Mouse (Mus musculus): ENCODE results near the gene Theg.

Gene Theg

GRCm38 (mm10) chr10:79594111-79594510 lies 7.0 kb upstream of the Theg start:
- DNase-seq: no peak

GRCm38 (mm10) chr10:79590702-79591101 lies 3.6 kb upstream of the Theg start:
- no peak for DNase-seq

DNA sequence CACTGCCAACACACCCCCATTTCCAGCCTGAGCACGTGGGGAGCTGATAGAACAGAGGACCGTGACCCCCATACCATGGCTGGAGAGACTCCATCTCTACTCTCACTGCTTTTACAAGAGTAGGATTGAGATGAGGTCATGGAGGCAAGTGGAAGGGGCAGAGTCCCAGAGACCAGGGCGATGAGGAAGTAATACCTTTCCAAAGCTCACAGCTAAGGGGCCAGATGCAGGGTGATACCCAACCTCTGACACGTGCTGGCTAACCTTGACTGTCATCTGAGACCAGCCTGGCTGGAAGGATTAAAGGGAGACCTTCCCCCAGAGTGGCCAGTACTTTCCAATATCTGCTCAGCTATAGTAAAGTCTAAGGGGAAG lies 608 bp upstream of the Theg start:
- no peak for DNase-seq

DNA sequence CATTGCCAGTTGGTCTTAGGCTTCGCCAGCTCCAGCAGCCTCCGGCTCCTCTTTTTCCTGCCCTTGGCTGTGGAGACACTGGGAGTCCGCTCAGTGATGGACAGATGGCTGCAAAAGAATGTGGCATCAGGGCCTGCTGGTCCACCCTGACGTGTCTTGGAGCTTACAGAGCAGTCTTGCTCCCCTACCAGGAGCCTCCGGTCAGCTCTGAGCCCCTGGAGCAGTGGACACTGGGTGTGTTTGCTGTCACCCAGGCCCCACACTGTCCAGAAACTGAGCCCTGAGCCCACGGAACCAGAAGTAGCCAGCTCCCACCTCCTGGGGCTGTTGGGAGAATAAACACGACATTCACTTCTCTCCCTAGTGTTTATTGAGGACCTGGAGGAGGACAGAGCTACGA lies 888 bp downstream of the Theg start:
- no peak for DNase-seq

DNA sequence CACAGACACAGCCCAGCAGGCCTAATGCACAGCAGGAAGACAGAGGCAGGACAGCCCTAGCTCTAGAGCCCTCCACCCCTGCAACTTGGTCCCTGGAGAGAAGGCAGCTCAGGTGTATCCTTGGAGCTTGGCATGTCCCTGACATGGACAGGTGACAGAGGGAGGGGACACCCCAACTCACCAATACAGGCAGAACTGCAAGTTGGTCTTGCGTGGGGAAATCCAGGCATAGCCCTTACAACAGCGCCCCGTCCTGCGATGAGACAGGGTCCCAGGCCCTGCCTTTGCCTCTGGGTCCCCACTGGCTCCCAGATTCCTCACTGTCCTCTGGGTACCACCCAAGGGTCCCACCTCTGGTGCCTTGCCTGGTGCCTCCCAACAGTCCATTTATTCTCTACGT lies 1.4 kb downstream of the Theg start:
- DNase-seq: no peak

DNA sequence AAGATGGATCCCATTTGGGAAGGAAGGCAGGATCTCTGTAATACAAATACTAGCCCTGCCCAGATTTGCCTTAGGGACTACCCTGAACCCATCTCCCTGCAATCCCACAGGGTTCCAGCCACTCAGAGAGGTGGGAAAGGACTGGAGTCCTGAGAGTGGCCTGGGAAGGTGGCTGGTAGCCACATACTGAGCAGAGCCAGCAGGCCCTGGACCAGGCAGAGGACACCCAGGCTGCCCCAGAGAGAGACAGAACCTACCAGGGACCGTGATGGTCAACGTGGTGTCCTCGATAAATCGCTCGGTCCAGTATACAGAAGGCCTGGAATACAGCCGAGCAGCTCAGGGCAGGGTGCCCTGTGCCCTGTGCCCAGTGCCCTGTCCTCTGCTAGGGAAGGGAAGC lies 2.0 kb downstream of the Theg start:
- DNase-seq: no peak

DNA sequence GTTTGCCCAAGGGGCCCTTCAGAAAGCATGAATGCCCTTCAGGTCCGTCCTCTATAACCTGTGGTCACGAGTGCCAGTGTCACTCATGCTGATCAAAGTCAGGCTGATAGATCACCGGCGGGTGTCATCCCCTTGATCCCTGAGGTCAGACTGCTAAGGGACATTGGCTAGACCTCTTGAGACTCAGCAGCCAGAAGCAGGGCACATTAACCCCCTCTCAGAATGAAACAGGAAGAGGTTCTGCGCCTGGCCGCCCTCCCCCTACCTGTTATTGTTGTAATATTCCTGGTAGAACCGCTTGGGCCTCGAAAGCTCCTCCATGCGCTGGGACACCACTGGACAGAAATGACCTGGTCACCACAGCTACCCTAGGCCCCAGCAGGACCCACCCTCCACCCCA lies 2.7 kb downstream of the Theg start:
- DNase-seq: no peak

GRCm38 (mm10) chr10:79584021-79584420 lies 3.1 kb downstream of the Theg start:
- no peak for DNase-seq

DNA sequence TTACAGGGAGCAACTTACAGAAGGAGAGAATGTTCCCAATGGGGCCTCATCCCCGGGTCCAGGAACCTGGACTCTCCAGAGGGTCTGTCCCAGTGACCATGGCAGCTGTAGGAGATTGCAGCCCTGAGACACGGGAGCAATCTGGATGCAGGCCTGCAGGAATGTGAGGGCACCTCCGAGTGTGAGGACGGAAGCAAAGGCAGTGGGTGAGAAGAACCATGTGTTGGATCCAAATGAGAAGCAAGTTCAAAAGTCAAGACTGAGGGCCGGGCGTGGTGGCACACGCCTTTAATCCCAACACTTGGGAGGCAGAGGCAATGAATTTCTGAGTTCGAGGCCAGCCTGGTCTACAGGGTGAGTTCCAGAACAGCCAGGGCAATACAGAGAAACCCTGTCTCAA lies 5.6 kb downstream of the Theg start:
- no peak for DNase-seq

- no peak for DNase-seq
These were observed 6.3 kb downstream of the Theg start for GRCm38 (mm10) chr10:79580811-79581210.

DNA sequence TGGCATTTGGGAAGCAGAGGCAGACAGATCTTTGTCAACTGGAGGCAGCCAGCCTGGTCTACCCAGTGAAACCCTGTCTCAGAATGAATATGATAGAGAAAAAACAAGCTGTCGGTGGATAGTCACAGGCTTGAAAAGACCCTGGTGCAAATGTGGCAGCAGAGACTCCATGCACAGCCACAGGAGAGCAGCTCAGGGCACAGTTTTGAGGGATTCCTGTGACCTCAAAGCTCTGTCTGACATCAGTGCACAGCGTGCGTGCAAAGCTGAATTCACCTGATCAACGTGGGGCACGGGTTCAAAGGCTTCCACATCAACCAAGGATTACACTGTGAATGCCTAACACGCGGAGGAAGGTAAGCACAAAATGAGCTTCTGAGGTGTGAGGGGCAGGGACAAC lies 6.8 kb downstream of the Theg start:
- DNase-seq: no peak

- no peak for DNase-seq
These were observed 7.3 kb downstream of the Theg start for GRCm38 (mm10) chr10:79579781-79580180.

DNA sequence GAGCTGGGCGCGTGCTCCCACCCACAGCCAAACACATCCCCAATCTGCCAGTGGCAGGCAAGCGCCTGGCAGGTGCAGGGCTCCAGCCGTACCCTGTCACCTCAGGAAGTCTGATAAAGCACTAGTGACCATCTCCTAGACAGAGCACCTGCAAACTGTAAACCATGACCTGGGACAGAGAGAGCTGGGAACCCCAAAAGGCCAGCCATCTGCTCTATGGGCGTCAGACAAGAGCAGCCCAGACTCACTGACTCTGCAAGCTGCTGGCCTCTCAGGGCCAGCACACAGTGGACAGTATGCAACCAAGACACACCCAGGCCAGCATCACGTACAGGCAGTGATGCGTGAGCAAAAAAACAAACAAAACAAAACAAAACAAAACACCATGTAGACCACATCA lies 8.2 kb downstream of the Theg start:
- DNase-seq: no peak

DNA sequence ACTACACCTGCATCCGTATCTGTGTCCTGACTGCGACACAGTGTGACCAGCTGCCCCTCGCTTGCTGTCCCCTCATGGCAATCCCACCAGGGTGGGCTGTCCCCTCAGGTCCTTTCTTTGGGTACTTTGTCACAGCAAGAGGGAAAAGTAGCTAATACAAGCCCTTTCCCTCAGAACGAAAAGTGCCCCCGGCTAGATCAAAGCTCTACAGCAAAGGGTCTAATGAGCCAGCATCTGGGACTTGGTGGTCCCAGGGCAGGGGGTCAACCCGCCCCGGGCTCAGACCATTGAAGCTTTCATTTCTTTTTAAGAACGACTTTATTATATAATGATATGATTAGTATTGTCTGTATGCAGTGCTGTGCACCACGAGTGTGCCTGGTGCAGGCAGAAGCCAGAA lies 8.9 kb downstream of the Theg start:
- no peak for DNase-seq

GRCm38 (mm10) chr10:79577376-79577775 lies 9.8 kb downstream of the Theg start:
- no peak for DNase-seq

DNA sequence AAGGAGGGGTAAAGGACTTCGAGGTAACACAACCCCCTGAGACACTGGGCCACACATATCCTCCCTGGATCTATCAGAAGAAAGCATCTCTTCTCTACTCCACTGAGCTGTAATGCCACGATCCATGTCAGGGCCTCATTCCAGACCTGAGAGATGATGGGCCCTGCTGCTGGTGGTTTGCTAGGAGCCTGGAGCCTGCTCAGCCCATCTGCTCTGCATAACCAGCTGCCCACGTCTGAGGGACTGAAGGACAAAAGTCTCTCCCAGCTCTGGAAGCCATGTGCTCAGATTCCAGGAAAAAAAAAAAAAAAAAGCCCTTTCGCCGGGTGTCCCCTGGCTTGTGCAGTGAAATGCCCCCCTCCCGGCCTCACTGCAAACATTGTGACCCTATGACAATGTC lies 11.4 kb downstream of the Theg start:
- DNase-seq: no peak

DNA sequence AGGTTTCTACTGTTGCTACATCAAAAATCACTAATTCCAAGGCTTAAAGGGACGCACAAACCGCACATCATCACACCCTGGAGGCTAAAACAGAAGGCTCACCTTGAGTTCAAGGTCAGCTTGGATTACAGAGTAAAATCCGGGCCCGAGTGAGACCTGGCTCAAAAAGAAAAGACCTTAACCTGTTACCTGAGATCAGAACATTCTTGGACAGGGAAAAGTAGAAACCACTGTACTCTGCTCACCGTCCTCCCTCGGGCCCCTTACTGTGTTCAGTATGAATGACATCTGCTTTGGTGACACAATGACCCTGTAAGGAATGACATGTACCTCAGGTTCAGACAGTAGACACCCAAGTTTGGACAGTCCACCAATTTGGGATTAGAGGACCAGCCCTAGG lies 12.3 kb downstream of the Theg start:
- no peak for DNase-seq

GRCm38 (mm10) chr10:79574350-79574749 lies 12.8 kb downstream of the Theg start:
- no peak for DNase-seq

DNA sequence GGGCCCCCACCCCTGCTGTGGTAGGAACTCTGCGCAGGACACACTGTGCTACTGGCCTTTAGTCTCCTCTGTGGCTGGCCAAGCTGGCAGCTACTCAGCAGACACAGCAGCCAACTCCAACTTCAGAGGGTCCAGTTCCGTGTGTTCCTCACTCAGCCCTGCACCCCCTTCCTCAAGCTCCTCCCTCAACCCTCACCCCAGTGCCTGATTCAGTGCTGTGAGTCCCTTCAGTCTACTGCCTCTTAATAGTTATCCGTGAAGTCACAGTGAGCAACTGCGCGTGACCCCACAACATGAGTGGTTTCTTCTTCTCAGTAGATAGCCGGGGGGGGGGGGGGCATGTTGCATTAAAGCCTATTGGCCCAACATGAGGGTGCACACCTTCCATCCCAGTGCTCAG lies 13.5 kb downstream of the Theg start:
- no peak for DNase-seq

DNA sequence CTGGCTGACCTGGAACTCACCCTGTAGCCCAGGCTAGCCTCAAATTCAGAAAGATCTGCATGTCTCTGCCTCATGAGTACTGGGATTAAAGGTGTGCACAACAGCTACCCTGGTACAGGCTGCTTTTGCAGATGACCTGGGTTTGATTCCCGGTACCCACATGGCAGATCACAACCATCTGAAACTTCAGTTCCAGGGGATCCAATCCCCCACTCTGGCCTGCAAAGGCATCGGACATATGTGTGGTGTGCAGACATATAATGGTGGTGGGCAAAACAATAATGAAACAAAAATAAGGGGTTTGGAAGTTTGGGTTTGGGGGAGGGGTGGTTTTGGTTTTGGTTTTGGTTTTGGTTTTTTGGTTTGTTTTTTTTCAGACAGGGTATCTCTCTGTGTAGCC lies 15.8 kb downstream of the Theg start:
- no peak for DNase-seq

DNA sequence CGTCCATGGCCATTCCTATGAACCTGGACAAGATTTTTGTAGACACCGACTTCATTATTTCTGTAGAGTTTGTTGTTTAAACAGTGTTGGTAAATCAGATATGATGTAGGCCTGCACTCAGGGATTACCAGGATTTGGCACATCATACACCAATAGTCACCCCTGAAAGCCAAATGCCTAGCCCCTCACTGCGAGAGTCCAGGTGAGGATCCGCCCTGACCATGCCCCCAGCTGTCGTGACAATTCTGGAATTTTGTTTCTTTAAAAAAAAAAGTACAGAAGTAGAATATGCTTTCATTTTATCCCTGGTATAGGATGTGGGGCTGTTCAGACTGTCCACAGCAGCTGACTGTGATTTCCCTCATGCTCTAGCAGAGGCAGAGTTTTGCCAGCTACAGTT lies 17.2 kb downstream of the Theg start:
- no peak for DNase-seq

DNA sequence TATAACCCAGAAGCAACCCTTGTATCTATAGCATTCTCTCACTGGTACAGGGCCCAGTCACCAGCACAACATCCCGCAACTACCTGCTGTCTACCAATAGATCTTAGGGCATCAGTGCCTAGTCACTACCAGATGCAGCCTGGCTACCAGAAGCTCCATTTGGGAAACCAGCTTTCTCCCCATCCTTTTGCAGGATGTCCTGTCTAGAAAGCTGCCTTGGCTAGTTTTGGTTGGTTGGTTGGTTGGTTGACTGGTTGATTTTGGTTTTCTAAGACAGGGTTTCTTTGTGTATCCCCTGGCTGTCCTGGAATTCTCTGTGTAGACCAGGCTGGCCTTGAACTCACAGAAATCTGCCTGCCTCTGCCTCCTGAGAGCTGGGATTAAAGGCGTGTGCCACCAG lies 27.4 kb downstream of the Theg start:
- no peak for DNase-seq

GRCm38 (mm10) chr10:79557496-79557895 lies 29.6 kb downstream of the Theg start:
- DNase-seq: no peak

- no peak for DNase-seq
These were observed 30.2 kb downstream of the Theg start for GRCm38 (mm10) chr10:79556951-79557350.

GRCm38 (mm10) chr10:79555238-79555724 lies 31.9 kb downstream of the Theg start:
- DNase-seq: no peak
